23 mouse cellular contexts compared by ENCODE assay signal in the genomic region with DNA sequence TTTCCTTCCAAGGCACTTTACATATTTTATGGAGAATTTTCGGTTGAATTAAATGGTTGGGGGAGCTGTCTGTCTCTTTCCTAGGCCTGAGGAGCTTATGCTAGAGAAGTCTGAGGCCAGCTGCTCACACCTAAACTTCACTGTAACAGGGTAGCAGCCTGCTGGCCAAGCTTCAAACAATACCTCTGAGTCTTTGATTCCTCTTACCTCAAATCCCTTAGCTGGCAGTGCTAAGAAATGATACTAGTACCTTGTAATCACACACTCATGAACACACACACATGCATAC.
A peak's percentile ranks its signal among the peaks of the same experiment; 100 is the strongest.
DNase-seq lines count a peak whose midpoint lies in the region; ATAC-seq lines count a peak whose summit lies in the region.
"Had no signal": no experiment of that assay in that cellular context is flagged by ENCODE, and none has a peak within 500 bp of the region (broad histone marks: within the 10 kb centered on the region; RNA-seq: fewer than 3 reads in every experiment).

No protein-coding gene starts in this region.

- no peaks in the 10 kb centered on the region for H3K27me3 ChIP-seq in forebrain, embryonic 10.5 days (ENCODE audit: poor library complexity, severe bottlenecking)
- H3K27me3 ChIP-seq in forebrain, embryonic 11.5 days (ENCODE audit: control insufficient read depth, insufficient read depth, low read length): no peaks in the 10 kb centered on the region
- no peaks in the 10 kb centered on the region for H3K27me3 ChIP-seq in stomach, embryonic 16.5 days (ENCODE audit: control insufficient read depth, insufficient read depth, low read length)
- H3K27me3 ChIP-seq: embryonic facial prominence, embryonic 15.5 days; heart, embryonic 15.5 days; hindbrain, embryonic 15.5 days had no signal

- H3K27ac ChIP-seq in forebrain, embryonic 10.5 days: no peak overlapping the region
- H3K27ac ChIP-seq in forebrain, embryonic 11.5 days (ENCODE audit: low read depth, low read length): no peak overlapping the region
- H3K27ac ChIP-seq in stomach, embryonic 16.5 days (ENCODE audit: low read length): peak overlapping the region; percentile 78
- H3K27ac ChIP-seq: embryonic facial prominence, embryonic 15.5 days; heart, adult 2 months; heart, embryonic 15.5 days; hindbrain, embryonic 15.5 days had no signal

- peak; percentile 10 for DNase-seq in forebrain, embryonic 10.5 days (ENCODE audit: extremely low spot score, low spot score)
- DNase-seq in forebrain, embryonic 11.5 days (ENCODE audit: low spot score): no peak
- peak; percentile 4 for DNase-seq in heart, adult 11 months
- DNase-seq in heart, postnatal 4 days: no peak
- DNase-seq in brain, adult 2 months (ENCODE audit: low read depth, low spot score): peak; percentile 20
- DNase-seq in ovary, postnatal 10 days (ENCODE audit: low spot score): no peak
- DNase-seq: adrenal gland, adult 8-10 months; adrenal gland, postnatal 36 days; B cell, adult 2 months; cerebellum, adult 11 months; cerebellum, adult 8-10 months; cerebellum, postnatal 14 days; embryo, embryonic 11 days; gastrocnemius, postnatal 10 days; heart, adult 2 months had no signal

- no peaks in the 10 kb centered on the region for H3K4me1 ChIP-seq in forebrain, embryonic 10.5 days
- H3K4me1 ChIP-seq in forebrain, embryonic 11.5 days (replicated peaks; ENCODE audit: control insufficient read depth, insufficient read depth, low read length): no peaks in the 10 kb centered on the region
- no peaks in the 10 kb centered on the region for H3K4me1 ChIP-seq in stomach, embryonic 16.5 days (ENCODE audit: control insufficient read depth, insufficient read depth, low read length)
- H3K4me1 ChIP-seq: embryonic facial prominence, embryonic 15.5 days; heart, embryonic 15.5 days; hindbrain, embryonic 15.5 days had no signal

- no peak for ATAC-seq in forebrain, embryonic 11.5 days (replicated peaks; ENCODE audit: low FRiP score)
- no peak for ATAC-seq in stomach, embryonic 16.5 days (ENCODE audit: insufficient read depth, low FRiP score)
- ATAC-seq: CD4-positive, CD25-positive, alpha-beta regulatory T cell, adult 4 months had no signal

- WGBS in forebrain, embryonic 10.5 days: 75% methylated on average over 1 of the region's 1 CpGs
- 67% methylated on average over 1 of the region's 1 CpGs for WGBS in forebrain, embryonic 11.5 days
- 50% methylated on average over 1 of the region's 1 CpGs for WGBS in stomach, embryonic 16.5 days

- H3K9ac ChIP-seq in forebrain, embryonic 11.5 days (ENCODE audit: low read length): no peak overlapping the region
- no peak overlapping the region for H3K9ac ChIP-seq in stomach, embryonic 16.5 days (ENCODE audit: low read length)
- H3K9ac ChIP-seq: embryonic facial prominence, embryonic 15.5 days; heart, embryonic 15.5 days; hindbrain, embryonic 15.5 days had no signal

- no peak overlapping the region for H3K4me3 ChIP-seq in forebrain, embryonic 10.5 days
- no peak overlapping the region for H3K4me3 ChIP-seq in forebrain, embryonic 11.5 days (ENCODE audit: low read depth, low read length)
- no peak overlapping the region for H3K4me3 ChIP-seq in stomach, embryonic 16.5 days (replicated peaks; ENCODE audit: low read length)
- H3K4me3 ChIP-seq: embryonic facial prominence, embryonic 15.5 days; erythroblast, embryonic 14.5 days; heart, adult 2 months; heart, embryonic 15.5 days; hindbrain, embryonic 15.5 days had no signal

- no peaks in the 10 kb centered on the region for H3K36me3 ChIP-seq in forebrain, embryonic 10.5 days (replicated peaks)
- no peaks in the 10 kb centered on the region for H3K36me3 ChIP-seq in forebrain, embryonic 11.5 days (ENCODE audit: control insufficient read depth, insufficient read depth, low read length)
- H3K36me3 ChIP-seq in stomach, embryonic 16.5 days (ENCODE audit: control insufficient read depth, insufficient read depth, low read length): no peaks in the 10 kb centered on the region
- H3K36me3 ChIP-seq: embryonic facial prominence, embryonic 15.5 days; G1E; heart, embryonic 15.5 days; hindbrain, embryonic 15.5 days had no signal

- no peaks in the 10 kb centered on the region for H3K9me3 ChIP-seq in forebrain, embryonic 10.5 days
- no peaks in the 10 kb centered on the region for H3K9me3 ChIP-seq in forebrain, embryonic 11.5 days (ENCODE audit: control insufficient read depth, low read length)
- no peaks in the 10 kb centered on the region for H3K9me3 ChIP-seq in stomach, embryonic 16.5 days (replicated peaks; ENCODE audit: control insufficient read depth, low read length)
- H3K9me3 ChIP-seq: embryonic facial prominence, embryonic 15.5 days; G1E; heart, embryonic 15.5 days; hindbrain, embryonic 15.5 days had no signal

- no peak overlapping the region for H3K4me2 ChIP-seq in forebrain, embryonic 11.5 days (ENCODE audit: low read depth, low read length, severe bottlenecking)
- H3K4me2 ChIP-seq in stomach, embryonic 16.5 days (ENCODE audit: low read depth, low read length): no peak overlapping the region
- H3K4me2 ChIP-seq: embryonic facial prominence, embryonic 15.5 days; heart, embryonic 11.5 days; heart, embryonic 15.5 days; hindbrain, embryonic 15.5 days had no signal

Comparison
In these comparisons a context has a peak if more than half of its experiments do, and no peak if none do; other contexts are left out.
1. DNase-seq: peak in forebrain, embryonic 10.5 days (single experiment), heart, adult 11 months (single experiment) and brain, adult 2 months (single experiment); none in forebrain, embryonic 11.5 days (single experiment), heart, postnatal 4 days (single experiment) and ovary, postnatal 10 days (single experiment).